Mouse (Mus musculus): ENCODE measurements around the gene AU022751.

GRCm38 (mm10) chrX:6061563-6061962, 21.7 kb downstream of the AU022751 start:
- TF ChIP-seq POLR2A (IDR thresholded peaks at IDR 0.05; ENCODE audit: borderline replicate concordance, extremely low read depth, insufficient read depth, insufficient read length, poor library complexity, severe bottlenecking) (no peak), CTCF (IDR thresholded peaks at IDR 0.05; ENCODE audit: borderline replicate concordance, extremely low read depth, insufficient read depth, insufficient read length) (no peak)

Measured in brain, embryonic 14.5 days (tissue).